Mouse (Mus musculus): ENCODE data around the gene Taf3.

DNA sequence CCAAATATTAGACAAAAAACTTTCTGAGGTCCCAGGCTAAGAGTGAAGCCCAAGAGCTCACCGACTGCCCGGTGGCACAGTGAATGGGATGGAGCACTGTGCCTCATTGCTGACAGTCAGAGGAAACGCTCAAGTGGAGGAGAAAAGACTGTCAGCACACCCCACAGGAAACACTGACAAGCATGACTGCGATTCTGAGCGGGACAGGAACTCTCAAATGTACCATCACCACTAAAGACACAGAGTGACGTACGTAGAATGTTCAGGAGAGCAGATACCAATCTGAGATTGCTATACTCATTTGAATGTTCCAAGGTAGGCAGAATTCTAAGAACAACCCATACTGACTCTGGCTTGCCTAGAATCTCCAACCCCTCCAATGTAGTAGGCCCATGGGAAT is 50.9 kb downstream of the Taf3 start:
- TF ChIP-seq CTCF (IDR thresholded peaks at IDR 0.05; ENCODE audit: borderline replicate concordance, insufficient read depth, low read depth, low read length) (no peak), POLR2A (IDR thresholded peaks at IDR 0.05; ENCODE audit: borderline replicate concordance, insufficient read depth, low read length) (no peak)

Data from cerebellum, adult 2 months (tissue).